Mouse (Mus musculus): ENCODE measurements at regions not wholly inside any gene's neighbourhood (a gene's known extent, or its start where the extent isn't known, plus 50 kb on each side); places are given as distances from the start of the nearest gene placed in this dataset.

DNA sequence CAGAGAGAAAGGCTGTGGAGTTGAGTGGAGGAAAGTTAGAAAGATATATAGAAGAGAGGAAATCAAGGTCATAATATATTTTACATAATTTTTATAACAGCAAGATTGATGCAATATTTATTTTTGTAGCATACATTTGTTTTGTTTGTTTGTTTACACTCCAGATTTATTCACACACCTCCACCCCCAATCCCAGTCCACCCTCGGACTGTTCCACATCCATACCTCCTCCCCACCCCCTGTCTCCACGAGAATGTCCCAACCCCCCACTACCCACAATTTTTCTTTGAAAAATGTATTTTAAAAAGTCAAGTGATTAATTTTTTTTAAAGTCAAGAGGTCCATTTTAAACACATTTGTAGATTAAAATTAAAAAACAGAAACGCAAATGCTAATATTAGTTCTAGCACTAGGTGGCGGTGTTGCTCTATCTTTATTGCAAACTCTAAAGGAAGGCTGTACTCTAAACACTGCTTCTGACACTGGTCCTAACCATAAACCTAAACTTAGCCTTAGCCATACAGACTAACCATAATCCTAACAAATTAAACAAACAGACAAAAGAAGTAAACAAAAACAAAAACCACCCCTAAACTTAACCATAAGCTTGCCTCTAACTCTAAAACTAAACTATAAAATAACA lies 67.8 kb downstream of the Olfr1505 start:
- WGBS = 22% methylated on average over 4 of the region's 4 CpGs
- TF ChIP-seq CTCF (IDR thresholded peaks at IDR 0.05; ENCODE audit: borderline replicate concordance, insufficient read depth, low read depth, low read length) (peak; percentile 28; the same call in 1 of the 2 replicates), POLR2A (IDR thresholded peaks at IDR 0.05; ENCODE audit: borderline replicate concordance, insufficient read depth, low read length) (no peak)
- Histone ChIP-seq H3K27ac (ENCODE audit: insufficient read depth, low read length) (no peak overlapping the region), H3K4me3 (replicated peaks; ENCODE audit: insufficient read depth, low read depth, low read length) (no peak overlapping the region), H3K27me3 (ENCODE audit: control insufficient read depth, insufficient read depth, low read length) (no peaks in the 10 kb centered on the region), H3K4me1 (ENCODE audit: control insufficient read depth, insufficient read depth, low read length) (no peaks in the 10 kb centered on the region)
- peak in 1 of 2 experiments; percentile 28 for DNase-seq

DNA sequence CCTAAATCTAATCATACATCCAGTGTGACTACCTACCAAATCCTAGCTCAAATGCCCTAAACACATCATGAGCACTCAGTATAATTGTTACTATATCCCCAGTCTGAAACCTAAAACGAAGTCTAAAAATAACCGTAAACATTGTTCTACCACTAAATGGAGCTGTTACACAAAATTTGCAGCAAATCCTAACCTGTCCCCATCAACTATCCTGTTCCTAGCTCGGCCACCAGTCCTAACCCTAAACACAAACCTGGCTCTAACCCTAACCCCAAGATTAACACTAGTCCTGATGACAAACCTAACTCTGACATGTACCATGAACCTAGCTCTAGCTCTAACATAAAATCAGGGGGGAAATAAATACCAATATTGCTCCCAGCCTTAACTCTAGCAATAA lies 69.5 kb downstream of the Olfr1505 start:
- TF ChIP-seq CTCF (IDR thresholded peaks at IDR 0.05; ENCODE audit: borderline replicate concordance, insufficient read depth, low read depth, low read length) = no peak
- TF ChIP-seq POLR2A (IDR thresholded peaks at IDR 0.05; ENCODE audit: borderline replicate concordance, insufficient read depth, low read length) = no peak
- no peak for DNase-seq
- Histone ChIP-seq H3K4me1 (ENCODE audit: control insufficient read depth, insufficient read depth, low read length) (no peaks in the 10 kb centered on the region), H3K27ac (ENCODE audit: insufficient read depth, low read length) (no peak overlapping the region), H3K27me3 (ENCODE audit: control insufficient read depth, insufficient read depth, low read length) (no peaks in the 10 kb centered on the region), H3K4me3 (replicated peaks; ENCODE audit: insufficient read depth, low read depth, low read length) (no peak overlapping the region)
- WGBS = 69% methylated on average over 3 of the region's 3 CpGs
